23 mouse cellular contexts compared by ENCODE assay signal in genomic region chr4:137527872-137528271, GRCm38 (mm10). TPM values are rescaled to one million over a fixed set of nuclear protein-coding genes. Genes with fewer than 3 reads are reported as not detected.
A peak's percentile ranks its signal among the peaks of the same experiment; 100 is the strongest.
DNase-seq lines count a peak whose midpoint lies in the region; ATAC-seq lines count a peak whose summit lies in the region.
"Had no signal": no experiment of that assay in that cellular context is flagged by ENCODE, and none has a peak within 500 bp of the region (broad histone marks: within the 10 kb centered on the region; RNA-seq: fewer than 3 reads in every experiment).

No protein-coding gene starts in this region.

- H3K9me3 ChIP-seq in heart, embryonic 11.5 days (replicated peaks; ENCODE audit: control insufficient read depth, low read length) = no peaks in the 10 kb centered on the region
- H3K9me3 ChIP-seq: embryonic facial prominence, embryonic 10.5 days; forebrain, embryonic 15.5 days; heart, embryonic 12.5 days; hindbrain, embryonic 12.5 days had no signal

- 78% methylated on average over 6 of the region's 6 CpGs for WGBS in heart, embryonic 11.5 days (ENCODE audit: insufficient replicate concordance)
- WGBS in large intestine, adult 2 months = 43% methylated on average over 6 of the region's 6 CpGs

- intact Hi-C loops in gastrocnemius, postnatal 36 days (cut with DNase I) = no loop called here
- intact Hi-C loops in heart, postnatal 25 days (cut with DNase I) = loop anchor here (5.0 kb wide), 1 partner anchor 39 kb away; no protein-coding TSS in a partner anchor

- ATAC-seq in heart, embryonic 11.5 days (replicated peaks; ENCODE audit: insufficient number of reproducible peaks, low FRiP score, low TSS enrichment) = no peak
- ATAC-seq: activated CD4-positive, CD25-positive, alpha-beta regulatory T cell, adult 4 months; forebrain, embryonic 15.5 days; hindbrain, embryonic 16.5 days; inflammation-experienced regulatory T-cells, adult 6 months; Patski had no signal

- H3K4me3 ChIP-seq in heart, embryonic 11.5 days (ENCODE audit: low read depth, low read length) = no peak overlapping the region
- no peak overlapping the region for H3K4me3 ChIP-seq in brown adipose tissue, adult 24 weeks (ENCODE audit: insufficient read depth, low read depth, low read length)
- H3K4me3 ChIP-seq: embryonic facial prominence, embryonic 10.5 days; forebrain, embryonic 15.5 days; heart, embryonic 12.5 days; hindbrain, embryonic 12.5 days had no signal

- peak; percentile 35 for DNase-seq in gastrocnemius, postnatal 25 days
- no peak for DNase-seq in gastrocnemius, postnatal 36 days
- peak; percentile 47 for DNase-seq in heart, postnatal 25 days (ENCODE audit: low spot score)
- DNase-seq in large intestine, adult 2 months (ENCODE audit: low read depth, low spot score) = peak; percentile 21
- DNase-seq: adrenal gland, postnatal 14 days; cerebellum, adult 18-20 months; cerebellum, adult 9-11 months; gastrocnemius, postnatal 14 days; heart, postnatal 4 days had no signal

- H3K27ac ChIP-seq in heart, embryonic 11.5 days (ENCODE audit: low read depth, low read length) = no peak overlapping the region
- peak overlapping the region; percentile 15; the same call in 1 of the 2 replicates for H3K27ac ChIP-seq in brown adipose tissue, adult 24 weeks (replicated peaks; ENCODE audit: low read depth, low read length)
- H3K27ac ChIP-seq: embryonic facial prominence, embryonic 10.5 days; forebrain, embryonic 15.5 days; hindbrain, embryonic 12.5 days had no signal

- H3K27me3 ChIP-seq in heart, embryonic 11.5 days (ENCODE audit: control insufficient read depth, insufficient read depth, low read length) = no peaks in the 10 kb centered on the region
- H3K27me3 ChIP-seq: CH12.LX; forebrain, embryonic 15.5 days; heart, embryonic 12.5 days; hindbrain, embryonic 12.5 days; Patski had no signal

- H3K9ac ChIP-seq in heart, embryonic 11.5 days (ENCODE audit: low read depth, low read length) = no peak overlapping the region
- H3K9ac ChIP-seq: forebrain, embryonic 15.5 days; heart, embryonic 12.5 days; hindbrain, embryonic 12.5 days had no signal

- H3K4me2 ChIP-seq in heart, embryonic 11.5 days = no peak overlapping the region
- H3K4me2 ChIP-seq: forebrain, embryonic 15.5 days; heart, embryonic 12.5 days; hindbrain, embryonic 12.5 days had no signal

- H3K36me3 ChIP-seq in heart, embryonic 11.5 days (ENCODE audit: control insufficient read depth, insufficient read depth, low read length) = peaks cover 53% of the 10 kb centered on the region
- H3K36me3 ChIP-seq: forebrain, embryonic 15.5 days had no signal

- no peaks in the 10 kb centered on the region for H3K4me1 ChIP-seq in heart, embryonic 11.5 days (ENCODE audit: control insufficient read depth, insufficient read depth, low read length)
- no peaks in the 10 kb centered on the region for H3K4me1 ChIP-seq in brown adipose tissue, adult 24 weeks (ENCODE audit: control insufficient read depth, insufficient read depth, insufficient read length, low read length)
- H3K4me1 ChIP-seq: embryonic facial prominence, embryonic 10.5 days; forebrain, embryonic 15.5 days; heart, embryonic 12.5 days; hindbrain, embryonic 12.5 days had no signal

RNA-seq across cellular contexts. Expression of gene Ldlrad2, which starts 46.5 kb away (rescaled TPM):
- total RNA-seq in gastrocnemius, postnatal 25 days (2021) = not detected
- total RNA-seq in gastrocnemius, postnatal 36 days (2021) = not detected
- total RNA-seq in heart, postnatal 25 days (2021) = not detected
- polyA plus RNA-seq in heart, embryonic 11.5 days (2014; fragmentation: Nextera tagmentation; extraction: Ambion mirVana) = not detected in 2 replicates
- polyA plus RNA-seq in brown adipose tissue, adult 24 weeks (2012; ENCODE audit: insufficient read depth, insufficient read length, missing spikeins) = not detected in 2 replicates
- not detected in 2 replicates for polyA plus RNA-seq in large intestine, adult 2 months (2012; rRNA removed)
- total RNA-seq: adrenal gland, postnatal 14 days; CH12.LX; gastrocnemius, postnatal 14 days; heart, postnatal 4 days had no signal
- polyA plus RNA-seq: activated CD4-positive, CD25-positive, alpha-beta regulatory T cell, adult 4 months; embryonic facial prominence, embryonic 10.5 days; frontal cortex, adult 2 months; heart, embryonic 12.5 days; heart, embryonic 16.5 days; hindbrain, embryonic 12.5 days; inflammation-experienced regulatory T-cells, adult 6 months; kidney, adult 2 months; Patski had no signal

RNA-seq across cellular contexts. Expression of gene Hspg2, which starts 59.3 kb away (rescaled TPM):
- 100 to 1,000 TPM; 105 to 107 TPM for total RNA-seq in gastrocnemius, postnatal 25 days (2021)
- total RNA-seq in gastrocnemius, postnatal 36 days (2021) = 10 to 100 TPM; 84.4 to 94.7 TPM
- 100 to 1,000 TPM; 249 to 297 TPM for total RNA-seq in heart, postnatal 25 days (2021)
- polyA plus RNA-seq in heart, embryonic 11.5 days (2014; fragmentation: Nextera tagmentation; extraction: Ambion mirVana) = 55.5 and 56.4 TPM in 2 replicates
- polyA plus RNA-seq in brown adipose tissue, adult 24 weeks (2012; ENCODE audit: insufficient read depth, insufficient read length, missing spikeins) = 32.5 and 49.7 TPM in 2 replicates
- polyA plus RNA-seq in large intestine, adult 2 months (2012; rRNA removed) = 19.7 and 22.8 TPM in 2 replicates
- polyA plus RNA-seq: activated CD4-positive, CD25-positive, alpha-beta regulatory T cell, adult 4 months; inflammation-experienced regulatory T-cells, adult 6 months had no signal

Comparison
In these comparisons a context has a peak if more than half of its experiments do, and no peak if none do; other contexts are left out.
1. DNase-seq: peak in gastrocnemius, postnatal 25 days (single experiment), heart, postnatal 25 days (single experiment) and large intestine, adult 2 months (single experiment); none in gastrocnemius, postnatal 36 days (0 of 2).